Mouse (Mus musculus): ENCODE results near the gene Smoc1. TPM values are rescaled to one million over a fixed set of nuclear protein-coding genes. Genes with fewer than 3 reads are reported as not detected.

Gene Smoc1
- total RNA-seq, 2 experiments from 2014 or later = 0.42 to 1.0 TPM

Other genes starting within 250 kb of the Smoc1 start
- 26.0 and 27.0 TPM in 2 replicates for gene Susd6, start 236.3 kb upstream of the Smoc1 start, total RNA-seq (2014; fragmentation: Nextera tagmentation)
- 17.3 and 26.4 TPM in 2 replicates for gene Susd6, start 236.3 kb upstream of the Smoc1 start, total RNA-seq (2017)
- gene Srsf5, start 81.3 kb upstream of the Smoc1 start, total RNA-seq (2014; fragmentation: Nextera tagmentation) = 313 and 330 TPM in 2 replicates
- gene Srsf5, start 81.3 kb upstream of the Smoc1 start, total RNA-seq (2017) = 760 and 1,064 TPM in 2 replicates
- gene Slc10a1, start 58.1 kb upstream of the Smoc1 start, total RNA-seq (2014; fragmentation: Nextera tagmentation) = not detected in 2 replicates
- 1.8 TPM in 1 of 2 replicates, not detected in the other for gene Slc10a1, start 58.1 kb upstream of the Smoc1 start, total RNA-seq (2017)

All from megakaryocyte-erythroid progenitor cell, adult 5-6 weeks (primary cell).